Mouse (Mus musculus): ENCODE results near the gene Mgat4b.

DNA sequence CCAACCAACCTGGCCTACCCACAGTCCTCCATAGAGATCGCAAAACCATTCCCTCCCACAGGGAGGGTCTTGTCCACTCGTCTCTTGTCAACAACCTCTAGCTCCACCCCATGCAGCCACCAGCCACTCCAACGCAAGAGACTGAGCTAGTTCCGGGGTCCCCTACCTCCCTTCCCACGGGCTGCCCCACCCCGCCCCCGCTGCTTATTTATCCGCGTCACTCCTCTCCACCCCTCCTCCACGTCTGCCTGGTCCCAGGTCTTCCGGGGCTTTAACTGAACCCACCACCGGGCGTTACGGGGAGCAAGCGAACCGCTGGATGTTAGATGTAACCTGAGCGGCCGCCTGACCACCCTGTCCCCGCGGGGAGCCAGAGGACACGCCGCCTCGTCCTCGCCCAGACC, 587 bp upstream of the Mgat4b start:
- TF ChIP-seq CTCF (IDR thresholded peaks at IDR 0.05; ENCODE audit: extremely low read depth, insufficient read length, insufficient replicate concordance, low read depth, low read length) (no peak), POLR2A (IDR thresholded peaks at IDR 0.05; ENCODE audit: low read depth, low read length) (no peak; the same call in 1 of the 2 replicates)

Measured in small intestine, adult 2 months (tissue).